Mouse (Mus musculus): ENCODE data around the gene Trim47.

DNA sequence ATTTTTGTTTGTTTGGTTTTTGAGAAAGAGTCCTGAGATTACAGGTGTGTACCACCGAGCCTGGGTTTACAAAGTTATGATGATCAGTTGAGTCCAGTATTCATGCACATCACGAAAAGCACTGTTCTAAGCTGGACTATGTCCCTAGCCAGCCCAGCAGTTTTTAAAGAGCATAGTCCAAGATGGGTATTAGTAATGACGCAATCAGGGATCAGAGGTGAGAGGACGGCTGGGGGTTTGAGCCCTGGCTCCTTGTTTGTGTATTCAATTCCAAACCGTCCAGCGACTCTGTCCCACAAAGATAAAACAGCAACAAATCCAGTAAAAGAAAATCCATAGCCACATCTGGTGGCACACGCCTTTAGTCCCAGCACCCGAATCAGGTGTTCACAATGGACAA lies 38.8 kb downstream of the Trim47 start:
- TF ChIP-seq GATA1 (IDR thresholded peaks at IDR 0.05; ENCODE audit: low read length) (no peak), TAL1 (IDR thresholded peaks at IDR 0.05; ENCODE audit: low read length) (no peak)
